Mouse (Mus musculus) embryonic fibroblast, embryonic 13.5 days (primary cell): ENCODE data around the gene Mrpl50.

Experiments
- CTCF ChIP-seq: IDR thresholded peaks from 2 replicates; pipeline ENCODE4 v1.5.1; 2011; ENCODE audit warnings: mild to moderate bottlenecking, control low read depth, low read length, moderate library complexity, borderline replicate concordance; ENCODE audit not compliant: insufficient read depth
- POLR2A ChIP-seq: IDR thresholded peaks from 2 replicates; pipeline ENCODE4 v1.6.1; 2011; ENCODE audit warnings: low read depth, mild to moderate bottlenecking, control low read depth, low read length, moderate library complexity

GRCm38 (mm10) chr4:49514441-49514840 lies 6.5 kb downstream of the Mrpl50 start:
- no peak for TF ChIP-seq POLR2A
- no peak for TF ChIP-seq CTCF
